Mouse (Mus musculus) urinary bladder, postnatal 4 days (tissue): Measurements from ENCODE around the gene Kctd11.
A peak's percentile ranks its signal among the peaks of the same experiment; 100 is the strongest.
"Not testable (repeated sequence)": the region's sequence is repeated elsewhere in the genome, so short reads cannot be mapped to it uniquely, and the experiment has no call there.

Source experiments
- DNase-seq, 2 experiments: peaks; one replicate each; pipeline ENCODE4 v3.0.0; 2021 to 2022; ENCODE audit warnings: low spot score in 2 of 2

Kctd11 gene

GRCm38 (mm10) chr11:69881787-69882670 is 823 bp upstream of the Kctd11 start:
- DNase-seq, result no peak

DNA sequence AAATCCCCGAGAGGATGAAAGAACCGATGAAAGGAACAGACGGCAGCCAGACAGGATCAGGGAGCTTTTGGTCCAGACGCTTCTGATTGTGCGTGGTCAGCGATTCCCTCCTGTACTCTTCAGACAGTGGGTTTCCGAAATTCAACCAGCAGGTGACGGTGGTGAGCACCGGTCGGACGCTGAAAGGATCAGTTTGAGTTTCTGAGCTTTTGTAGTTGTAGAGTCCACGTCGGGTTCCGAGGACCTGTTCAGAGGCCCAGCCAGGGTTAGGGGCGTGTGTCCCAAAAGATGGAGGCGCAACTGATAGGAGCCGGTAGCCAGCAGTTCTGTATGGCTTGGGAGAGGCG is 727 bp downstream of the Kctd11 start:
- peak in 1 of 2 experiments; percentile 75 for DNase-seq

DNA sequence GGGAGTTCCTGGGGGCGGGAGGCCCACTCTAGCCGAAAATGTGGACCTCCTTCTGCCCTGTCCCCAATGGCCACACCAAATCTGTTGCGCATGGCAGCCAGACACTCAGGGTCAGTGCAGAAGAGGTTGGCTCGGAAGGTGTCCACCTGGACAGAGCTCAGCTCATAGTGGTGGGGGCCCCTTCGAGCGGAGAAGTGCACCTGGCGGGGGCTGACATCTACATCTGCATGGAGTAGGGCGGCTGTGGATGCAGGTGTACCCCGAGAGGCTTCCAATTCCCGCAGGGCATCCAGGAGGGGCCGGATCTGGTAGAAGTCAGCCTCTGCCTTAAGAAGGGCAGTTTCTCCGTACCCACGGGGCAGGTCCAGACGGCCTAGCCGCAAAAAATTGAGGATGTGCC is 1.5 kb downstream of the Kctd11 start:
- no peak for DNase-seq

DNA sequence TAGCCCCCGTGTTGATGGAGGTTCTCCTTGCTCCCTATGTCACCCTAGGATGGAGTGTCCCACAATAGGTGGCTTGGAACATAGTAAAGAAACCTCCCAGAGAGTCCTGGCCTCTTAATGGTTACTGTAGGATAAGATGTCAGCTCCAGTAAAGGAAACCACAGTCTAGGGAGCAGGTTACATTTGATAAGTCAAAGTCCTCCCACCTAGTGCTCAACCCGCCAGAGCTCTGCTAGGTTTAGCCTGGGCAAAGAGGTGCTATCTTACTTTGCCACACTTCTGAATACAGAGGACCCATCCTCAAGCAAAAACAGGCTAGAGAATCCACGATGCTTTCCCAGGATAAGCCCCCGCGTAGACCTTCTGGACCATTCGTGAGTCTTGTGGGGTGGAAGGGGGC is 2.3 kb downstream of the Kctd11 start:
- DNase-seq, result no peak

- DNase-seq, result no peak
Observed at GRCm38 (mm10) chr11:69878399-69878798, 2.8 kb downstream of the Kctd11 start.

DNA sequence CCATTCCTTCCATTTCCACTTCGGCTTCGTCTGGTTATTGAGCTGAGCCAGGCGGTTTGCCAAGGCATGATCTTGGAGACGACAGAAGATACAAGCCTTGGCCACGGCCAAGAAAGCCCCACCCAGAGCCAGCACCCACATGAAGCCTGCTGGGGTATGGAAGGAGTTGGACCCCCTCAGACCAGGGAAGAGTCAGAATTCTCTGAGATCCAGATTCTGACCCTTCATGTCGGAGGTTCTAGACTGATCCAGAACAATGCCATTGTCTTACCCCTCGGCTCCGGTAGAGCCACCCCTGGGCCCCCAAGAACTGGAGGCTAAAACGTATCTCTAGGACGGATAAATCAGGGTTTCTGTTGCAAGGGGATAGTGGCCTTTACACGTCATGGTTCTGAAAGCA is 3.3 kb downstream of the Kctd11 start, which contains the start of gene Tmem95:
Gene Tmem95, minus strand, starts transcription at position 141 of the 400 bp plus-strand sequence.
- no peak for DNase-seq

DNA sequence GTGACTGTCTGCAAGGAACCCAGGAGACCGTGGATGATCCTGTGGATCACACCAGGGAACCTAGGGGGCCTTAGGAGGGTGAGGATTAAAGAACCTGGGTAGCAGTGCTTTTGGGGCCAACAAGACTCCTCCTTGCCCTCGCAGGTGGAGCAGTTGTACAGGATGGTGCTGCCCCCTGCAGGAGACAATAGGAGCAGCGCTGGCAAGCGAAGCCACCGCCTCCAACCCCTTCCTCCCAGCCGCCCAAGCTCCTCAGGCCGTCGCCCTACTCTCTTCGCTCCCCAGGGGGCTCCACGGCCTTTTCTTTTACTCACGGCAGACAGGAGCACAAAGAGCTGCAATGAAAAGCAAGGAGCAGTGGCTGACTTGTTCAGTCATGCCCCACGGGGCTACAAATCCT is 4.3 kb downstream of the Kctd11 start:
- DNase-seq, result peak; percentile 85 to 92

DNA sequence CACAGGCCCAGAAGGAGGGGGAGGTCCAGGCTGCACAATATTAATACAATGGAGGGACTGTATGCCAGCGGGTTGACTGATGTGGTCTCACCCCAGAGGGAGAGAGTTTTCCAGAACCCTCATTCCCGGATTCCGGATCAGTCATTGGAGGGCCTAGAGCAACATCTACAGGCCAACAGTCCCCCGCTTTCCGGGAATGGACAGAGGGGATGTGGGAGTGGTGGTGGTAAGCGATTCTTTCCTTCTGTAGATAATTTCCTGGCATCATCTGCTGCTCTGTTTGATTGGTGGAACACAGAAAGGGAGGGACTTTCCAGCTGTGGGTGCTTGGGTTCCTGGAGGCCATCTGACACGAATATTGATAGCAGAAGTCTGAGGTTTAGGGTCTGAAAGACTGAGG is 5.0 kb downstream of the Kctd11 start:
- no peak for DNase-seq

DNA sequence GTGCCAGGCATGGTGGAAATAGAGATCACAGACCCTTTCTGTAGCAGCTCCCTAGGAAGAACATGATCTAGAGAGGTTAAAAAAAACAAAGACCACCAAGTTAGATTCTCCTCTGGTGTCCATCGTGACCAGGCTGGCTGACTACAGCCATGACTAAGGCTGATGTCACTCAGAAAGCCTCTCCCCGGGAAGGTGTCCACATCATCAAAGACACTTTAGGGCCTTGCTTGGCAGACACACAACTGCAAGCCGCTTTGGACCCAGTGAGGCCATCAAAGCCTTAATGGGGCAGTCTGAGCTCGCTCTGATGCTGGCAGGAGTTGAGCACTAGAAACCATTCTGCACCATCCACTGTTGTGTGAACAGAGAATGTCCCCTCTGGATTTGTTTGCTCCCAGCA is 8.8 kb downstream of the Kctd11 start:
- DNase-seq, result no peak

DNA sequence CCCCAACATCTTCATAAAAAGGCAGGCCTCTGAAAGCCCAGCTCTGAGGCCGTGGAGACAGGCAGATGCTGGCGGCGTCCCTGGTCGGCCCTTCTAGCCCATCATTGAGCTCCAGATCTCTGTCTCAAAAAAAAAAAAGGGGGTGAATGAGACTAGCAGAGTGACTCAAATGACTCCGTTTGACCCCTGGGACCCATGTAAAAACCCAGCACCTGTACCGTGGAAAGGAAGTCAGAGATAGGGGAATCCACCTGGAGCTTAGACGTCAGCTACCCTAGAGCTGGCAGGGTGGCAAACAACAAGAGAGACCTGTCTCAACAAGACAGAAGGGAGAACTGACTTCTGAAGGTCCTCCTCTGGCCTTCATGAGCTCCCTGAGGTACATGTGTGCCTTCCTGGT is 9.4 kb downstream of the Kctd11 start:
- no peak for DNase-seq

- DNase-seq, result no peak
Observed at GRCm38 (mm10) chr11:69870289-69871069, 10.7 kb downstream of the Kctd11 start.

- no peak for DNase-seq
Observed at GRCm38 (mm10) chr11:69867335-69867734, 13.9 kb downstream of the Kctd11 start.

GRCm38 (mm10) chr11:69865561-69865960 is 15.6 kb downstream of the Kctd11 start:
- DNase-seq, result no peak

GRCm38 (mm10) chr11:69864138-69864860 is 16.9 kb downstream of the Kctd11 start:
- no peak for DNase-seq

DNA sequence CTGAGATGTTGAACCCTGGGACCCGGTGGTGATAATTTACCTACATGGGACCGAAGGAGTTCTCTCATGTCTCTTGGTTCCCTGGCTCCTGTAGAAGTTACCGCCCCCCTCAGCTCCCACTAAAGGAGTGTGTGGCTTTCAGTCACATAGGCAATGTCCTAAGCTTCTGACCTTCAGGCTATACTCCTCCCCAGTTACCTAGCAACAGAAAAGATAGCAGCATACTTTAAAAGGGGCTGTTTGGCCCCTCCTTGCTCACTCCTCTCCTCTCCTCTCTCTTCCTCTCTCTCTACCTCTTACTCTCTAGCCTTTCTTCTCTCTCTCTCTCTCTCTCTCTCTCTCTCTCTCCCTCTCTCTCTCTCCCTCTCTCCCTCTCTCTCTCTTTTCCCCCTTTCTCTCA is 17.5 kb downstream of the Kctd11 start:
- not testable (repeated sequence) for DNase-seq

- no peak for DNase-seq
Observed at GRCm38 (mm10) chr11:69858113-69858998, 22.9 kb downstream of the Kctd11 start, which contains the start of gene Tnk1. Tnk1 (minus strand) TSS chr11:69858730.

GRCm38 (mm10) chr11:69855347-69855746 is 25.9 kb downstream of the Kctd11 start:
- no peak for DNase-seq

DNA sequence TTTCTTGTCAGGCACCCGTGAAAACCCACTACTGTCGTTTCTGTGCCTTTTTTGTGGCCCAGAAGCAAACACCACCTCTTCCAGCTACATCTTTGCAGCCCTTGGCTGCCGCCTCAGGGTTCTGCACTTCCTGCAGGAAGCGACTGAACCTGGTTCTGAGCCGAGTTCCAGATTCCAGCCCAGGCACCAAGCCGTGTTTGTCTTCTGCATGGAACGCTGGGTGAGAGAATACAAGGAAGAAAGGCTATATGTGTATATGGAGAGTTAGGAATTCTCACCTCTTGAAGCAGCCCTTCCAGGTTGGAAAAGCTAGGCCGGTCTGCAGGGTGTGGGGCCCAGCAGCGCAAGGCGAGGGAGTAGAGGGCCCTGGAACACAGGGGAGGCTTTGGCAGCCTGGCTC is 26.5 kb downstream of the Kctd11 start:
- no peak for DNase-seq

DNA sequence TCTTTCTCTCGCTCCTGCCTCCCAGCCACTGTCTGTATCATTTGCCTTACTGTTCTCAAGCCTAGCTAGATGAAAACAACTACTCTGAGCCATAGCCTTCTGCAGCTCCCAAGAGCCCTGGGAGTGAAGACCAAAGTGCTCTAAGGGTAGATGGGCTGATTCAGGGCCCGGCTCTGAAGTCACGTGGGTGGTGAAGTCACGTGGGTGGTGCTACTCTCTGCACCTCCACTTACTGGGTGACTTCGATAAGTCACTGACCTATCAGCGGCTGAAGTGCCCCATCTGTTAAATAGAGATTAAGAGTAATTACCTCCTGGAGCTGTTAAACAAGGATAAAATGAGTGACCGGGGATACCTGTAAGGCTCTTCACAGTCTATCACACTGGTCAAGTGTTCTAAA is 27.2 kb downstream of the Kctd11 start:
- no peak for DNase-seq

- no peak for DNase-seq
Observed at GRCm38 (mm10) chr11:69850754-69851153, 30.5 kb downstream of the Kctd11 start.

DNA sequence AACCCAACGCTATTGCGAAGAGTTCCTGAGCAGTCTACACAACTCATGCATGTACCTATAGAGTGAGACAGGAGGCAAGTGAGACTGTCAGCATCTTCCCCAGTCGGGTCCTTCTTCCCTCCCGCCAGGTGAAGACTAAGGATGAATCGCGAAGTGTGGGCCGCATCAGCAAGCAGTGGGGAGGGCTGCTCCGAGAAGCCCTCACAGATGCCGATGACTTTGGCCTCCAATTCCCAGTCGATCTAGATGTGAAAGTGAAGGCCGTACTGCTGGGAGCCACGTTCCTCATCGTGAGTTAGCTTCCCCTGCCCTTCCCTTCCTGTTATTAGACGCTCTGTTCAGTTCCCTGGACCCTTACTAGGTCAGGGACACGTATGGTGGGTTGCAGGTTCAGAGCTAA is 31.3 kb downstream of the Kctd11 start:
- no peak for DNase-seq
